Mouse (Mus musculus) testis, adult 2 months (tissue): ENCODE results near the gene Aprt.

ENCODE experiments used
- CTCF ChIP-seq: fragments of 200-500 bp; IDR thresholded peaks from 2 replicates; pipeline ENCODE4 v1.5.1; 2012; ENCODE audit warnings: low read depth, mild to moderate bottlenecking, inconsistent platforms, low read length, moderate library complexity; ENCODE audit not compliant: control insufficient read depth, insufficient read depth, insufficient replicate concordance
- POLR2A ChIP-seq: fragments of 200-500 bp; IDR thresholded peaks from 2 replicates; pipeline ENCODE4 v1.6.1; 2012; ENCODE audit warnings: low read depth, mild to moderate bottlenecking, inconsistent platforms, low read length, moderate library complexity; ENCODE audit not compliant: control insufficient read depth

DNA sequence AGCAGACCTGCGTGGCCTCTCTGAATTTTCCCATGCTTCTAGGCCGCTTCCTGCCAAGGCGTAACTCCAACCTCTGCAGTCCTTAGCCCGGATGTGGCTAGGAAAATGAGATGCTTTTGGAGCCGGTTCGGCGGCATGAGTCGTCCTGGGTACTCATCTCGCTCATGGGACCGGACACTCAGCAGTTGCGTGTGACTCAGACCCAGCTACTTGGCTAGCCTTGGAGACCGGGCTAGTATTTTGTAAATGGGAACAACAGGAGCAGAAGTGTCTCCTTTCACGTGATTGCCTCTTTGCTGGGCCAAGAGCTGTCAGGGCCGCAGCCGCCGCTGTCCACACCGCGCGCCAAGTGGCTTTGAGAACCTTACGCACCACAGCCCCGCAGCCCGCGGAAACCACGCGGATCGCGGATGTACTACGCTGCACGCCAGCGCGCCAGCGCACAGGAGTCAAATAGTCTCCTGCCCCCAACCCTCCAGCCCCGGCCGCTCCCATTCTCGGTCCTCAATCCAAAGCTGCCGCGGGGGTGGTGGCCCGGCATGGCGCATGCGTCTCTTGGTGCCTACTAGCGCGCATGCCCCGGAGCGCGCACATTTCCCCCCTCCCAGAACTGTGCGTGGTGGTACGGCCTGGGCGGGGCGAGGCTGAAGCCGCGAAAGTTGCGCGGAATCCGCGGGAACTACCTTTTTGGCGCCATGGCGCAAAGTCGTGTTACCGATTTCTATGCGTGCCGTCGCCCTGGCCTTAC is 9.2 kb downstream of the Aprt start, which contains the start of gene Cdt1:
- TF ChIP-seq POLR2A (no peak), CTCF (no peak)
